Mouse (Mus musculus): ENCODE results near the gene 2610528A11Rik.
"Not testable (repeated sequence)": the region's sequence is repeated elsewhere in the genome, so short reads cannot be mapped to it uniquely, and the experiment has no call there.

2610528A11Rik gene

GRCm38 (mm10) chr14:37113922-37114321 lies at the start of gene 2610528A11Rik:
Gene 2610528A11Rik, minus strand, starts transcription at chr14:37114022.
- no peak for DNase-seq

GRCm38 (mm10) chr14:37163277-37163956 lies 49.6 kb upstream of the 2610528A11Rik start:
- DNase-seq: no peak

GRCm38 (mm10) chr14:37154391-37154790 lies 40.6 kb upstream of the 2610528A11Rik start:
- DNase-seq: no peak

GRCm38 (mm10) chr14:37139051-37139710 lies 25.4 kb upstream of the 2610528A11Rik start:
- no peak for DNase-seq

GRCm38 (mm10) chr14:37137596-37137995 lies 23.8 kb upstream of the 2610528A11Rik start:
- not testable (repeated sequence) for DNase-seq

- DNase-seq: no peak
Measured at GRCm38 (mm10) chr14:37136110-37136509, 22.3 kb upstream of the 2610528A11Rik start.

GRCm38 (mm10) chr14:37135671-37136070 lies 21.8 kb upstream of the 2610528A11Rik start:
- no peak for DNase-seq

GRCm38 (mm10) chr14:37135127-37135593 lies 21.3 kb upstream of the 2610528A11Rik start, which contains the start of gene Ghitm:
Gene Ghitm, minus strand, starts transcription at chr14:37135272.
- peak; percentile 93 to 95 for DNase-seq

GRCm38 (mm10) chr14:37134304-37135126 lies 20.7 kb upstream of the 2610528A11Rik start:
- DNase-seq: no peak

GRCm38 (mm10) chr14:37127652-37128051 lies 13.8 kb upstream of the 2610528A11Rik start:
- peak in 1 of 2 experiments; percentile 32 for DNase-seq

- no peak for DNase-seq
Measured at GRCm38 (mm10) chr14:37119233-37119632, 5.4 kb upstream of the 2610528A11Rik start.

- no peak for DNase-seq
Measured at GRCm38 (mm10) chr14:37112931-37113330, 891 bp downstream of the 2610528A11Rik start.

GRCm38 (mm10) chr14:37111371-37111770 lies 2.5 kb downstream of the 2610528A11Rik start:
- no peak for DNase-seq

GRCm38 (mm10) chr14:37110456-37110855 lies 3.4 kb downstream of the 2610528A11Rik start:
- no peak for DNase-seq

- DNase-seq: no peak
Measured at GRCm38 (mm10) chr14:37109975-37110374, 3.8 kb downstream of the 2610528A11Rik start.

GRCm38 (mm10) chr14:37109460-37109859 lies 4.4 kb downstream of the 2610528A11Rik start:
- DNase-seq: no peak

GRCm38 (mm10) chr14:37105846-37106245 lies 8.0 kb downstream of the 2610528A11Rik start:
- no peak for DNase-seq

- no peak for DNase-seq
Measured at GRCm38 (mm10) chr14:37104747-37105146, 9.1 kb downstream of the 2610528A11Rik start.

GRCm38 (mm10) chr14:37102484-37102883 lies 11.3 kb downstream of the 2610528A11Rik start:
- DNase-seq: no peak

- DNase-seq: no peak
Measured at GRCm38 (mm10) chr14:37101531-37101930, 12.3 kb downstream of the 2610528A11Rik start.

- DNase-seq: no peak
Measured at GRCm38 (mm10) chr14:37097956-37098530, 15.8 kb downstream of the 2610528A11Rik start, which contains the start of gene Cdhr1. Gene Cdhr1, minus strand, starts transcription at chr14:37098347.

- DNase-seq: no peak
Measured at GRCm38 (mm10) chr14:37095556-37095955, 18.3 kb downstream of the 2610528A11Rik start.

- DNase-seq: no peak
Measured at GRCm38 (mm10) chr14:37094436-37094835, 19.4 kb downstream of the 2610528A11Rik start.

Measured in spleen, adult 18-20 months (tissue).